Mouse (Mus musculus) C3H10T1/2 (cell line): ENCODE data around the gene Rcc1l. TPM values are rescaled to one million over a fixed set of nuclear protein-coding genes. Genes with fewer than 3 reads are reported as not detected.

ENCODE experiments used
- polyA plus RNA-seq, 2 experiments: library from polyadenylated mRNA; unstranded; fragments of >200 nt; fragmentation: generic; extraction: Trizol; gene quantifications; one replicate each; pipeline ENCODE4 v1.2.1; 2012; ENCODE audit warnings: missing spikeins in 2 of 2

The Rcc1l gene
- polyA plus RNA-seq, result 10 to 100 TPM; 14.5 to 17.7 TPM

DNA sequence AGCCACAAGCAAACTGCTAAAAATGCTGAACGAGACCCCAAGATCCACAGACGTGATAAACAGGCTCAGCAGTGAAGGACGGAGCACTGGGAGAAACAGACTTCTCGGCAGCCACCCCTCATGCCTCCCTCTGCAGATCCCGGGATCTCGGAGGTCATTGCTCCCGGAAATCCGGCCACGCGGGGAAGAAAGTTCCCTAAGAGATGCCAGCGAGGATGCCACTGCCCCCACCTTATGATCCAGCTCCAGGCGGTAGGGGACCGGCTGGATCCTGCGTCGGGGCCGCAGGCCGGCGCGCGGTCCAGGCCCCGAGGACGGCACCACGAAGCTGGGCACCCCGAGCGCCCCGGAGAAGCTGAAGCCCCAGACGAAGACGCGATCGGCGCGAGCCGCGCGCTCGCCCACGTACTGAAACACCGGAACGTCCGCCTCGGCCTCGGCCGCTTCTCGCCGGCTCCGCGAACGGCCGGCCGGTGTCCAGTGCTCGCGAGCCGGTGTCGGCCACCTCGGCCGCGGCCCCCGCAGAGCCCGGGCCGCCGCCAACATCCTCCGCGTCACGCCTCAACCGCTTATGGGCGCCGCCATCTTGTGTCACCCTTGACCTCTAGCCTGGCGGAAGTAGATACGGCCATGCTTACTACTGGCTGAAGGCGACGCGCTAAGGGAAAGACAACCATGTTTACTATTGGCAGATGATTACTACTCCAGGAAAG, at the start of gene Rcc1l:
Gene Rcc1l, minus strand, starts transcription at position 606 of the 713 bp plus-strand sequence.

GRCm38 (mm10) chr5:134183880-134184808, 7.6 kb upstream of the Rcc1l start, which contains the start of gene Gtf2ird2:
Gene Gtf2ird2, plus strand, starts transcription at chr5:134184019.

GRCm38 (mm10) chr5:134099496-134100211, 76.9 kb downstream of the Rcc1l start, which contains the start of gene Castor2:
Gene Castor2, plus strand, starts transcription at chr5:134099711.

Other genes starting within 250 kb of the Rcc1l start
- gene Castor2, start 77.1 kb downstream of the Rcc1l start, polyA plus RNA-seq, result 10 to 100 TPM in 1 of 2 experiments, 1 to 10 TPM in 1; 5.5 to 12.8 TPM
- 1 to 10 TPM; 3.8 to 9.7 TPM for gene Gtf2ird2, start 7.2 kb upstream of the Rcc1l start, polyA plus RNA-seq
- under 1 TPM in 1 of 2 experiments, not detected in 1; 0.11 TPM for gene Ncf1, start 52.9 kb upstream of the Rcc1l start, polyA plus RNA-seq
- 100 to 1,000 TPM in 1 of 2 experiments, 10 to 100 TPM in 1; 22.8 to 128 TPM for gene Gtf2i, start 138.0 kb upstream of the Rcc1l start, polyA plus RNA-seq